Mouse (Mus musculus): ENCODE data around the gene Prmt1. TPM values are rescaled to one million over a fixed set of nuclear protein-coding genes. Genes with fewer than 3 reads are reported as not detected.

Gene Prmt1
- polyA plus RNA-seq, 1 experiment from 2014 or later, result 186 TPM

GRCm38 (mm10) chr7:44983085-44983484 is 3.3 kb downstream of the Prmt1 start:
- DNase-seq (ENCODE audit: low spot score) (peak; percentile 83), ATAC-seq (replicated peaks; ENCODE audit: low FRiP score) (no peak)
- Histone ChIP-seq H3K27me3 (replicated peaks; ENCODE audit: control insufficient read depth, insufficient read depth, low read length) (no peaks in the 10 kb centered on the region), H3K4me2 (no peak overlapping the region; the same call in 1 of the 2 replicates), H3K36me3 (ENCODE audit: control insufficient read depth, insufficient read depth, low read length) (peaks cover 43% of the 10 kb centered on the region), H3K4me3 (ENCODE audit: low read depth, low read length) (no peak overlapping the region; the same call in 1 of the 2 replicates), H3K27ac (ENCODE audit: low read depth, low read length) (no peak overlapping the region), H3K9me3 (ENCODE audit: control insufficient read depth, low read length) (no peaks in the 10 kb centered on the region), H3K4me1 (replicated peaks; ENCODE audit: control insufficient read depth, insufficient read depth, low read length) (peaks cover 21% of the 10 kb centered on the region), H3K9ac (ENCODE audit: low read depth, low read length) (no peak overlapping the region)
- WGBS, result 31% methylated on average over 6 of the region's 6 CpGs

DNA sequence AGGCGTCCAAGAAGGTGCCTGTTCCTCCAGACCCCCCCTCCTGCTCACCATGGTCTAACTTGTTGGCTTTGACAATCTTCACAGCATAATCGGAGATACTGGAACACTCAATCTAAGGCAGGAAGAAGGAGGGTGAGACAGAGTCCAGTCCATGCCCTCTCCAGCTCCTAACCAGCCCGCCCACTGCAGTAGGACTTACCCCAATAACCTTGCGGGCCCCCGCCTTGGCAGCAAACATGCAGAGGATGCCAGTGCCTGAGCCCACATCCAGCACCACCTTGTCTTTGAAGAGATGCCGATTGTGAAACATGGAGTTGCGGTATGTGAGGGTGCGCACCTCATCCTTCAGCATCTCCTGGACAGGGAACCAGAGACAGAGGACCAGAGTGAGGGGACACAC is 4.8 kb downstream of the Prmt1 start:
- H3K36me3 ChIP-seq (ENCODE audit: control insufficient read depth, insufficient read depth, low read length), result peaks cover 58% of the 10 kb centered on the region
- H3K27ac ChIP-seq (ENCODE audit: low read depth, low read length), result no peak overlapping the region
- H3K4me2 ChIP-seq, result no peak overlapping the region
- no peak overlapping the region for H3K9ac ChIP-seq (ENCODE audit: low read depth, low read length)
- no peaks in the 10 kb centered on the region for H3K9me3 ChIP-seq (ENCODE audit: control insufficient read depth, low read length)
- H3K4me3 ChIP-seq (ENCODE audit: low read depth, low read length), result no peak overlapping the region
- DNase-seq (ENCODE audit: low spot score), result no peak
- peaks cover 17% of the 10 kb centered on the region for H3K4me1 ChIP-seq (replicated peaks; ENCODE audit: control insufficient read depth, insufficient read depth, low read length)
- H3K27me3 ChIP-seq (replicated peaks; ENCODE audit: control insufficient read depth, insufficient read depth, low read length), result no peaks in the 10 kb centered on the region
- WGBS, result 93% methylated on average over 8 of the region's 8 CpGs
- no peak for ATAC-seq (replicated peaks; ENCODE audit: low FRiP score)

DNA sequence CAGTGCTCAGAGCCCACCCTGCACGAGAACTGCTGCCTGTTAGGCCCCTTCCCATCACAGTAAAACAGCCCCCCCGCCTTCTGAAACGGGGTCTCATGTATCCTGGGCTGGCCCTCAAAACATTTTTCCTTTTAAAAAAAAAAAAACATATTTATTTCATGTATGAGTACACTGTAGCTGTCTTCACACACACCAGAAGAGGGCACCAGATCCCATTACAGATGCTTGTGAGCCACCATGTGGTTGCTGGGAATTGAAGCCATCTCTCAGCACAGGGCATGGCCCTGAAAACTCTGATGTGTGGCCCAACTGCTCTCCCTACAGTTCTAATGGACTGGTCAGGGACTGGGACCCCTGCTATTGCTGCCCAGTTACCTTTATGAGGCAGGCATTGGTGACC is 8.1 kb downstream of the Prmt1 start:
- WGBS, result 93% methylated on average over 3 of the region's 3 CpGs
- peaks cover 20% of the 10 kb centered on the region for H3K4me1 ChIP-seq (replicated peaks; ENCODE audit: control insufficient read depth, insufficient read depth, low read length)
- peaks cover 65% of the 10 kb centered on the region for H3K36me3 ChIP-seq (ENCODE audit: control insufficient read depth, insufficient read depth, low read length)
- H3K27ac ChIP-seq (ENCODE audit: low read depth, low read length), result no peak overlapping the region
- no peak for DNase-seq (ENCODE audit: low spot score)
- no peak for ATAC-seq (replicated peaks; ENCODE audit: low FRiP score)
- H3K27me3 ChIP-seq (replicated peaks; ENCODE audit: control insufficient read depth, insufficient read depth, low read length), result no peaks in the 10 kb centered on the region
- no peak overlapping the region for H3K9ac ChIP-seq (ENCODE audit: low read depth, low read length)
- H3K9me3 ChIP-seq (ENCODE audit: control insufficient read depth, low read length), result no peaks in the 10 kb centered on the region
- H3K4me3 ChIP-seq (ENCODE audit: low read depth, low read length), result no peak overlapping the region
- H3K4me2 ChIP-seq, result no peak overlapping the region

DNA sequence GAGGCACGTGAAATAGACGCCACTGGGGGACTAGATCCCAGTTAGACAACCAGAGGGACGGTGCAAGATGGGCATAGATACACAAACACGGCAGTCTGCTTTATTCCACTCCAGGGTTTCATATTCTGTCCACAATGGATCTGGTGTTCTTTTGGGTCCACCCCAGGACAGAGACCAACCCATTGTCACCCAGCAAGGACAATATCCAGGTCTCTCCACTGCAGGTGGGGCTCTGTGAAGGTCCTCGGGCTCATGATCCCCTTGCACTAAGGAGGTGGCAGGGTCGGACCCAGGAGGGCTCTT is 11.3 kb downstream of the Prmt1 start:
- Histone ChIP-seq H3K4me2 (peak overlapping the region; percentile 75), H3K27ac (ENCODE audit: low read depth, low read length) (peak overlapping the region; percentile 74), H3K4me1 (replicated peaks; ENCODE audit: control insufficient read depth, insufficient read depth, low read length) (peaks cover 23% of the 10 kb centered on the region), H3K9me3 (ENCODE audit: control insufficient read depth, low read length) (no peaks in the 10 kb centered on the region), H3K4me3 (ENCODE audit: low read depth, low read length) (0 out of 2 replicates have a peak overlapping the region, but pooled peaks have one; percentile 17), H3K27me3 (replicated peaks; ENCODE audit: control insufficient read depth, insufficient read depth, low read length) (no peaks in the 10 kb centered on the region), H3K9ac (ENCODE audit: low read depth, low read length) (no peak overlapping the region), H3K36me3 (ENCODE audit: control insufficient read depth, insufficient read depth, low read length) (peaks cover 40% of the 10 kb centered on the region)
- DNase-seq (ENCODE audit: low spot score) (no peak), ATAC-seq (replicated peaks; ENCODE audit: low FRiP score) (no peak)
- WGBS, result 23% methylated on average over 6 of the region's 6 CpGs

DNA sequence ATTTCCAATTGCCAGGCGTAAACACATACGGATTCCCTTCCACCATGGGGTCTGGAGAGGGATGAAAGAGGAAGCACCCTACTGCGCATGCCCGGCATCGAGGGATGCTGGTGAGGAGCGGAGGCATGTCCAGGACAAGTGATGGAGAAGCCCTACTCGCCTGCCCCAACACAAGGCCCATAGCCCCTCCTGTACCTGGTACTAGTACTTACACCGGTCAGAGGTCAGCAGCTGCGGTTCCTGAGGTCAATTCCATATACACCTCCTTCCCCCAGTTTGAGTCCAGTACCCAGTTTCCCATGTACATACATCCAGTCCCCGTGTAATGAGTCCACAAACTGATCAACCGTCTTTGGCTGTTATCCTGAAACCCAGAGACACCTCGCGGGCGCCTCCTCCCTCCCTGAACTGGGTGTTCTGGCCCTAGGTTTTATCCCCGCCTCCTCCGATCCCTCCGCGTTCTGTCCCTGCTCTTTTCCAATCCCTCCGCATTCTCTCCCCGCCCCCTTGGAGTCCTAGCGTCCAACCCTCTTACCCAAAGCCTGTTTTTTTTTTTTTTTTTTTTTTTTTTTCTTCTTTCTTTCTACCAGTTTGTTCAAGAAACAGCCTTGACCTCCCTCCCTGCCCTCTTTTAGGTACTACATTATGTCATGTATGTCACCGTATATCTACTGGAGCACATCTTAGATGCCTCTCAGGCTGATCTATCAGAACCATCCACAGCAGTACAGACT is 11.8 kb downstream of the Prmt1 start, which contains the start of gene Cpt1c:
Gene Cpt1c (minus strand): TSS at position 469 of the 734 bp plus-strand sequence.
- H3K9me3 ChIP-seq (ENCODE audit: control insufficient read depth, low read length), result no peaks in the 10 kb centered on the region
- peak within 1 kb of the TSS; percentile 43 for H3K4me3 ChIP-seq (ENCODE audit: low read depth, low read length)
- peak within 1 kb of the TSS; percentile 52 for H3K9ac ChIP-seq (ENCODE audit: low read depth, low read length)
- WGBS, result 4% methylated on average over 22 of the region's 22 CpGs
- no peaks in the 10 kb centered on the region for H3K27me3 ChIP-seq (replicated peaks; ENCODE audit: control insufficient read depth, insufficient read depth, low read length)
- H3K4me1 ChIP-seq (replicated peaks; ENCODE audit: control insufficient read depth, insufficient read depth, low read length), result peaks cover 23% of the 10 kb centered on the region
- ATAC-seq (replicated peaks; ENCODE audit: low FRiP score) (peak; percentile 64), DNase-seq (ENCODE audit: low spot score) (peak; percentile 81)
- H3K27ac ChIP-seq (ENCODE audit: low read depth, low read length), result peak within 1 kb of the TSS; percentile 74
- H3K36me3 ChIP-seq (ENCODE audit: control insufficient read depth, insufficient read depth, low read length), result peaks cover 38% of the 10 kb centered on the region
- peak within 1 kb of the TSS; percentile 75 for H3K4me2 ChIP-seq

DNA sequence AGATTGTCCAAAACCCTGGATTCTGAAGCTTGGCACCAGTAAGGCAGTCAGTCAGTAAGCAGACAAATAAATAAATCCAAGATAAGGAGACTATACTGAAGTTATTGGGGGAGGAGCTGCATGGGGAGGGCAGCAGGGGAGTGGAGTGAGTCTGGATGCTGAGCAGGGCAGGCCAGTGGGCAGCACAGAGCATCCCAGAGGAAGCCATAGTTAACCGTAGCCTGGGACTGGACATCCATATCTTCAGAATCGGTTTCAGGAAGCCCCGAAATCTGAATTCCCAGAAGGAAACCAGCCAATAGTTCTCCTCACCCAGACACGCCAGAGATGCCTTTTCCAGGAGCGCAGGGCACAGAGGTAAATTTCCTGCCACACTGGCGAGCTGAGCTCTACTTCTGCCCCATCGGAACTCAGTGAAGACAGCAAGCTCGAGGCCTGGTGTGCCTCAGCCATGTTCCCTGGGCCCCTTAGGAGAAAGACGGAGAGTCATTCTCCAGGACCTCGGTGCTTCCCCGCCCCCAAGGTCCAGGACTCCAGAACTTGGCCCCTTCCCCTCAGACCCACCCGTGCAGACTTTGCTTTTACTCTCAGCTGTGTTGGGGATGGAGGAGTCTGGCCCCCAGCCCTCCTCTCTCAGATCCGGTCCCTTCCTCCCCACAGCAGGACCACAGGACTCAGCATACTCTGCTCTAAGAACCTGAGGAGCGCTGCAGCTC is 12.8 kb downstream of the Prmt1 start:
- Histone ChIP-seq H3K36me3 (ENCODE audit: control insufficient read depth, insufficient read depth, low read length) (peaks cover 28% of the 10 kb centered on the region), H3K4me3 (ENCODE audit: low read depth, low read length) (peak overlapping the region; percentile 43), H3K27ac (ENCODE audit: low read depth, low read length) (peak overlapping the region; percentile 74; the same call in 1 of the 2 replicates), H3K27me3 (replicated peaks; ENCODE audit: control insufficient read depth, insufficient read depth, low read length) (no peaks in the 10 kb centered on the region), H3K9ac (ENCODE audit: low read depth, low read length) (peak overlapping the region; percentile 46), H3K9me3 (ENCODE audit: control insufficient read depth, low read length) (no peaks in the 10 kb centered on the region), H3K4me2 (peak overlapping the region; percentile 75), H3K4me1 (replicated peaks; ENCODE audit: control insufficient read depth, insufficient read depth, low read length) (peaks cover 23% of the 10 kb centered on the region)
- WGBS, result 45% methylated on average over 14 of the region's 14 CpGs
- DNase-seq (ENCODE audit: low spot score) (no peak), ATAC-seq (replicated peaks; ENCODE audit: low FRiP score) (no peak)

GRCm38 (mm10) chr7:44971142-44971541 is 15.2 kb downstream of the Prmt1 start:
- Histone ChIP-seq H3K9ac (ENCODE audit: low read depth, low read length) (0 out of 2 replicates have a peak overlapping the region, but pooled peaks have one; percentile 6), H3K36me3 (ENCODE audit: control insufficient read depth, insufficient read depth, low read length) (peaks cover 7% of the 10 kb centered on the region; the same call in 1 of the 2 replicates), H3K4me2 (peak overlapping the region; percentile 66), H3K4me3 (ENCODE audit: low read depth, low read length) (peak overlapping the region; percentile 47), H3K9me3 (ENCODE audit: control insufficient read depth, low read length) (no peaks in the 10 kb centered on the region), H3K4me1 (replicated peaks; ENCODE audit: control insufficient read depth, insufficient read depth, low read length) (peaks cover 23% of the 10 kb centered on the region), H3K27me3 (replicated peaks; ENCODE audit: control insufficient read depth, insufficient read depth, low read length) (no peaks in the 10 kb centered on the region), H3K27ac (ENCODE audit: low read depth, low read length) (no peak overlapping the region)
- ATAC-seq (replicated peaks; ENCODE audit: low FRiP score) (no peak), DNase-seq (ENCODE audit: low spot score) (no peak)
- 63% methylated on average over 7 of the region's 7 CpGs for WGBS

GRCm38 (mm10) chr7:44970231-44970691 is 16.1 kb downstream of the Prmt1 start:
- Histone ChIP-seq H3K4me1 (replicated peaks; ENCODE audit: control insufficient read depth, insufficient read depth, low read length) (peaks cover 22% of the 10 kb centered on the region), H3K27me3 (replicated peaks; ENCODE audit: control insufficient read depth, insufficient read depth, low read length) (no peaks in the 10 kb centered on the region), H3K9ac (ENCODE audit: low read depth, low read length) (peak overlapping the region; percentile 6; the same call in 1 of the 2 replicates), H3K4me3 (ENCODE audit: low read depth, low read length) (peak overlapping the region; percentile 47), H3K4me2 (peak overlapping the region; percentile 66), H3K36me3 (ENCODE audit: control insufficient read depth, insufficient read depth, low read length) (peaks cover 2% of the 10 kb centered on the region; the same call in 1 of the 2 replicates), H3K9me3 (ENCODE audit: control insufficient read depth, low read length) (no peaks in the 10 kb centered on the region), H3K27ac (ENCODE audit: low read depth, low read length) (no peak overlapping the region)
- DNase-seq (ENCODE audit: low spot score) (peak; percentile 86), ATAC-seq (replicated peaks; ENCODE audit: low FRiP score) (peak; percentile 91)
- WGBS, result under 1% methylated on average over 36 of the region's 36 CpGs

Data from liver, embryonic 11.5 days (tissue).